Mouse (Mus musculus) spleen, adult 2 months (tissue): ENCODE measurements around the gene Katnb1. TPM values are rescaled to one million over a fixed set of nuclear protein-coding genes. Genes with fewer than 3 reads are reported as not detected.
A peak's percentile ranks its signal among the peaks of the same experiment; 100 is the strongest.

Source experiments
- DNase-seq, 2 experiments: peaks; one replicate each; pipeline versions ENCODE4 v3.0.0 to v3.0.0-alpha.2; 2012 to 2021; ENCODE audit warnings: low spot score in 2 of 2, low read depth in 1 of 2
- H3K27ac ChIP-seq: fragments of 200-500 bp; 2 replicates; pipeline ENCODE4 v1.5.1; 2012; ENCODE audit warnings: low read length, inconsistent platforms; ENCODE audit not compliant: insufficient read depth
- H3K27me3 ChIP-seq: fragments of 200-500 bp; 2 replicates; pipeline ENCODE4 v1.6.1; 2012; ENCODE audit warnings: mild to moderate bottlenecking, moderate library complexity, low read length, inconsistent platforms; ENCODE audit not compliant: control insufficient read depth, insufficient read depth
- H3K36me3 ChIP-seq: fragments of 200-500 bp; 2 replicates; pipeline ENCODE4 v1.6.1; 2012; ENCODE audit warnings: mild to moderate bottlenecking, low read length, inconsistent platforms; ENCODE audit not compliant: control insufficient read depth, insufficient read depth
- H3K4me1 ChIP-seq: fragments of 200-500 bp; 2 replicates; pipeline ENCODE4 v1.6.1; 2011; ENCODE audit warnings: inconsistent platforms; ENCODE audit not compliant: control insufficient read depth, insufficient read depth, insufficient read length
- H3K4me3 ChIP-seq: fragments of 200-500 bp; 2 replicates; pipeline ENCODE4 v1.5.1; 2011; ENCODE audit warnings: mild to moderate bottlenecking, inconsistent platforms; ENCODE audit not compliant: insufficient read depth, insufficient read length; ENCODE audit errors: extremely low read depth
- CTCF ChIP-seq: fragments of 200-500 bp; IDR thresholded peaks from 2 replicates; pipeline ENCODE4 v1.5.1; 2011; ENCODE audit warnings: mild to moderate bottlenecking, inconsistent platforms; ENCODE audit not compliant: insufficient read depth, insufficient read length, insufficient replicate concordance; ENCODE audit errors: extremely low read depth
- POLR2A ChIP-seq: fragments of 200-500 bp; IDR thresholded peaks from 2 replicates; pipeline ENCODE4 v1.6.1; 2011; ENCODE audit warnings: low read depth, low read length, inconsistent platforms
- WGBS: fragments of 180-500 bp; shearing (Covaris S2); methylation state at CpG from one replicate; pipeline ENCODE4 v1.1.7; 2018; 5-methylcytosine and 5-hydroxymethylcytosine counted together
- polyA plus RNA-seq: library from polyadenylated mRNA; depleted of rRNA; stranded (reverse); fragments of >200 nt; gene quantifications from 2 replicates; pipeline ENCODE4 v1.2.3, GENCODE M21; 2012

The Katnb1 gene
- polyA plus RNA-seq, 1 experiment = 13.2 TPM

DNA sequence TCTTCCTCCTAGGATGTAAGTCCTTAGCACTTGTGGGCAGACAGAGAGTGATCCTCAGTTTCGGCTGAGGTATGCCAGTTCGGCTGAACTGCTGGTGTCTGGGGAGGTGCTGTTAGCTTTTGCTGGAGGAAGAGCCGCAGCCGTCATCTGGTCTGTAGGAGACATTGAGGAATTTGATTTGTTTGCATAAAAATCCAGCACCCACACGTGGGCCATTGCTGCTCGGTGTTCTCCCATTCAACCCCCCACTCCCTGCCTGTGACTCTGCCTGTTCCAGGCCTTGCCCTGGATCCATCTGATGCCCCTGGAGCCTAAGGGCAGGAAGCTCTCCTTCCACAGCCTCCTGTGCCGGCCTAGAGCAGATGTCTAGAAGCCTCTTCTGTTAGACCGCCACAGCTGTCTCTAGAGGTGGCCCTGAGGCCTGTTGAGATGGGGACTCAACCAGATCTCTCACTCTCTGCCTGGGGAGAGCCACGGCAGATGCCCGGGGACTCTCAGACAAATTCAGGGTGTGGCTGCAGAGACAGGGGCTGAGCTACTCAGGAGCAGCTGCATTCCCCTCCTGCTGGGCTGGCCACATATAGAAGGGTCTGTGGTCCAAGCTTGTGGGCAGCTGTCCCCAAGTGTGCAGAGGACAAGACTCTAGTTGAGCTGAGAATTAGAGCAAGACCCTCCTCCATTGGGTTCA is 3.9 kb downstream of the Katnb1 start:
- Histone ChIP-seq H3K27me3 (no peaks in the 10 kb centered on the region), H3K36me3 (peaks cover 4% of the 10 kb centered on the region), H3K4me1 (peaks cover 5% of the 10 kb centered on the region; the same call in 1 of the 2 replicates), H3K4me3 (no peak overlapping the region), H3K27ac (peak overlapping the region; percentile 42)
- TF ChIP-seq CTCF (no peak), POLR2A (no peak)
- WGBS = 93% methylated on average over 10 of the region's 10 CpGs
- DNase-seq = no peak

DNA sequence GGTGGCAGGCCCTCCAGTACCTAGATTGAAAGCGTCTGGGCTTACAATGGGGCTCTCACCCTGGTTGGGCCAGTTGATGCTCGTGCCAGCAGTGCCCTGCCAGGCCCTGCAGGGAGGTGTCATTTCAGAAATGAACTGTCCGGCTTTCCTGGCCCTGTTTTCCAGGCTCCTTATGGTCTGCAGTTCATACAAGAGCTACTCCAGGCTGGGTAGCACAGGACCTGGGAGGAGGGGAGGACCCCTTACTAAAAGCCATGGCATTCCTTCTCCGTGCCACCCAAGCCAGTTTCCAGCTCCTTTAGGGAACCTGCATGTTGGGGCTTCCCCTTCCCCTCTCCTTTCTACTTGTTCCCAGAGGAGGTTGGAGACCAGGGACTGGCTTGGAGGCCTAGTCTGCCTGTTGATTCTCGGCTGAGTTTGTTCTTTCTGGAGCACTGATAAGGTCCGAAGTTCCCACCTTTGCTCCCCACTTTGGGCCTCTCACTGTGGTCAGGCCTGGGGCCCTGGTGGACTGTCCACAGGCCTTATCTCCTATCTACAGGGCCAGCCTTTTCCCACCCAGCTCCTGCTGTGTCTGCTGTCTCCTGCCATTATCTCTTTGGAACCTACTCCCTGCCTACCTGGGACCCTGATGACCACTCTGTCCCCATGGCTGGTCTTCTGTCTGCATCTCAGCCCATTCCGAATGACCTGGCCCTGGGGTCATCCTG is 4.6 kb downstream of the Katnb1 start:
- 90% methylated on average over 7 of the region's 7 CpGs for WGBS
- DNase-seq = no peak
- Histone ChIP-seq H3K36me3 (peaks cover 4% of the 10 kb centered on the region), H3K4me3 (no peak overlapping the region), H3K27me3 (no peaks in the 10 kb centered on the region), H3K4me1 (peaks cover 5% of the 10 kb centered on the region; the same call in 1 of the 2 replicates), H3K27ac (peak overlapping the region; percentile 42; the same call in 1 of the 2 replicates)
- no peak for TF ChIP-seq POLR2A
- no peak for TF ChIP-seq CTCF

DNA sequence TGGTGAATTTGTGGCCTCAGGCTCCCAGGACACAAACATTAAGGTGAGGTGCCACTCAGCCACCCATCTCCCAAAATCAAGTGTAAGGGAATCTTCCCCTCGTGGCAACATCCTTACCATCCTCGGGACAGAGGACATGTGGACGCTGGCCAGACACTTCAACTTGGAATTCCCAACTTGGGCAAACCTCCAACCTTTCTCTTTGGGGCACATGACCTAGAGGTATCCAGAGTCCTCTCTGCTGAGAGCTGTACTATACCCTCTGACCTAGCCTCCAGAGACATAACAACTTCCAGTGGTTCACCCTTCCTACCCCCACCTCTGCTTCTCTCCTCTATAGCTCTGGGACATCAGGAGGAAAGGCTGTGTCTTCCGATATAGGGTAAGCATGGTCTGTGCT is 12.6 kb downstream of the Katnb1 start:
- no peak for TF ChIP-seq CTCF
- TF ChIP-seq POLR2A = no peak
- Histone ChIP-seq H3K27me3 (no peaks in the 10 kb centered on the region), H3K27ac (no peak overlapping the region), H3K4me1 (no peaks in the 10 kb centered on the region), H3K36me3 (peaks cover 7% of the 10 kb centered on the region), H3K4me3 (no peak overlapping the region)
- DNase-seq = no peak
- 85% methylated on average over 4 of the region's 4 CpGs for whole genome bisulfite sequencing

DNA sequence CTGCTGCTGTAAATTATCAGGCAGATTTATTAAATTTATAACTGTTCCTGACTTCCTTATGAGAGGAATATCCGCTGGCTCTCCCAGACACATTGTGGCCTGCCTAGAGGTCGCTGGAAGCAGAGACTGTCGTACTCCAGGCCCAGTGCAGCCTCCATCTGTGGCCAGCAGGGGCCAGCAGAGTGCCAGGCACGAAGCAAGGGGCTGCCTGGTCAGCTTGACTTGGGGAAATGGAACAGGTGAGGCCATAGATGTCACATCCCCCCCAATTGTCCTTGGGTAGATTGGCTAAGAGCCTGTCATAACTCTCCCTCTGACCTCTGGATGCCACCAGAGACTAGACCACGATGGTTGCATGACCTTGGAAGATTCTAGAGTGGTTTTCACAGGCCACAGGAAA is 18.0 kb downstream of the Katnb1 start:
- Histone ChIP-seq H3K36me3 (peaks cover 8% of the 10 kb centered on the region), H3K4me3 (no peak overlapping the region), H3K27me3 (no peaks in the 10 kb centered on the region), H3K27ac (no peak overlapping the region), H3K4me1 (no peaks in the 10 kb centered on the region)
- WGBS = 45% methylated on average over 5 of the region's 5 CpGs
- peak in 1 of 2 experiments; percentile 46 for DNase-seq
- TF ChIP-seq CTCF (peak; percentile 85), POLR2A (no peak)

DNA sequence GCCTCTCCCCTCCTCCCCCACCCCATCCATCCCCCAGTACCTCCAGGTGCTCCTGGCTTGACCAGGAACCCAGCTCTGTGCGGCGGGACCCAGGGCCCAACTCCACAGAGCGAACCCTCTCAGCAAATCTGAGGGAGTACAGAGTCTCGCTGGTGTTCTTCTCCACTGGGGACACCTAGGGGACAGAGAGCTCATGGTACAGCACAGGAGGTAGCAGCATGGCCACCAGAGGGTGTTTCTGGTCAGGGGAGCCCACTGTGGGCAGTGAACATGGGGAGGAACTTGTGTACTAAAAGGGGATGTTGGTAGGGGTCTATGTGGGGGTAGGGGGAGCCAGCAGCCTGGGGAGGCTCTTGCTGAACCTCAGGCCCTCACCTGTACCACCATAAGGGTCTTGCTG is 21.0 kb downstream of the Katnb1 start:
- WGBS = 73% methylated on average over 4 of the region's 4 CpGs
- no peak overlapping the region for H3K27ac ChIP-seq
- TF ChIP-seq CTCF (no peak), POLR2A (no peak)
- no peak for DNase-seq
- H3K4me1 ChIP-seq = no peaks in the 10 kb centered on the region
- H3K36me3 ChIP-seq = peaks cover 6% of the 10 kb centered on the region
- no peak overlapping the region for H3K4me3 ChIP-seq
- H3K27me3 ChIP-seq = no peaks in the 10 kb centered on the region

DNA sequence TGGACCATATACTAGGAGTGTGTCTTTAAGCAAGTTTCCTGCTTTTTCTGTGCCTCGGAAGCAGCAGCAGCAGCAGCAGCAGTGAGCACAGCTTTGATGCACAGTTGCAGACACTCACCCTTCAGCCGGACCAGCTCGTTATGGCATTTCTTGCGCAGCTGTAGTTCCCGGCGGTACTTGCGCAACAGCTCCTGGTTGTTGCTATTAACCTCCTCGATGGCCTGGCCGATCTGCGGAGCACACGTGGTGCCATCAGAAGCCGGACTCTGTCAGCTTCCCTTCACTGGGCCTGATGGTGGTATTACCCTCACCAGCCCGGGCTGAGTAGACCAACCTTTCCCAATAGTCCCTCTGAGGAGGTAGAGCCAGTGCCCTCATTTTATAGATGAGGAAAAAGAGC is 26.3 kb downstream of the Katnb1 start:
- no peak for DNase-seq
- Histone ChIP-seq H3K27ac (no peak overlapping the region), H3K27me3 (no peaks in the 10 kb centered on the region), H3K4me3 (no peak overlapping the region), H3K36me3 (no peaks in the 10 kb centered on the region), H3K4me1 (no peaks in the 10 kb centered on the region)
- WGBS = 89% methylated on average over 13 of the region's 13 CpGs
- no peak for TF ChIP-seq POLR2A
- no peak for TF ChIP-seq CTCF

DNA sequence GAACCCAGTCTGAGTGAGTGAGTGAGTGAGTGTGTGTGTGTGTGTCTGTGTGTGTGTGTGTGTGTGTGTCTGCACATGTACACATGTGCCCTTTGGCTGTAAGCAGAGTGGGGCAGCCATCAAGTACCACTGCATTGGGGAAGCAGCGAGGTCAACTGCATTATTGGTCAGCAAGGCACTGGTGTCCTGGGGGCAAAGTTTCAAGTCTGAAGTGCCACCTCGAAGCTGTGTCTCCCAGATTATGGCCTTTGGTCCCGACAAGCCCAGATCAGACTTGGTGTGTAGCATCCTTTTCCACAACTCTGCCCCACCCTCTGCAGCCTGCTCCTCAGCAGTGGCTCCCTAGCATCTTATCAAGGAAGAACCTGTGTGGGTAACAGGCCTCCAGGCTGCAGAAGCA is 31.6 kb downstream of the Katnb1 start:
- no peak for DNase-seq
- Histone ChIP-seq H3K27ac (no peak overlapping the region), H3K36me3 (no peaks in the 10 kb centered on the region), H3K27me3 (no peaks in the 10 kb centered on the region), H3K4me3 (no peak overlapping the region), H3K4me1 (no peaks in the 10 kb centered on the region)
- 86% methylated on average over 3 of the region's 3 CpGs for WGBS
- TF ChIP-seq POLR2A = no peak
- TF ChIP-seq CTCF = no peak
